Mouse (Mus musculus) Patski (cell line): ENCODE results near the gene Spock1. TPM values are rescaled to one million over a fixed set of nuclear protein-coding genes. Genes with fewer than 3 reads are reported as not detected.

Experiments used
- ATAC-seq: fragments of 100-300 bp; one replicate; pipeline ENCODE4 v1.8.0; 2021
- CTCF ChIA-PET: fragments of 350-600 bp; sonication (Branson Sonifier 250); formaldehyde crosslinking; loops from one replicate; lab custom pipeline; 2022; ENCODE audit warnings: inconsistent platforms; lab: Charles Lee
- POLR2A ChIA-PET: fragments of 350-600 bp; sonication (Branson Sonifier 250); formaldehyde crosslinking; loops from one replicate; lab custom pipeline; 2022; ENCODE audit warnings: antibody characterized with exemption, inconsistent platforms; lab: Charles Lee
- DNase-seq: peaks from one replicate; pipeline ENCODE4 v3.0.0-alpha.2; 2011; ENCODE audit warnings: low read depth, low spot score
- H3K27me3 ChIP-seq: fragments of 371-371 bp; one replicate; pipeline ENCODE4 v1.5.1; 2021
- CTCF ChIP-seq: fragments of 100-300 bp; IDR thresholded peaks from one replicate; pipeline ENCODE4 v1.5.1; 2021
- in situ Hi-C: fragments of 300-500 bp; cut with MboI; formaldehyde crosslinking; loops from 3 replicates; pipeline ENCODE4 v1.11.1; 2018; ENCODE audit warnings: low pct_unique_long_range_greater_than_20kb, mixed read lengths
- polyA plus RNA-seq: library from polyadenylated mRNA; unstranded; gene quantifications from one replicate; pipeline ENCODE4 v1.2.3, GENCODE M21; 2021

The Spock1 gene
- polyA plus RNA-seq, 1 experiment from 2014 or later: not detected

- ATAC-seq: no peak
- POLR2A ChIA-PET: no interaction called here
- no peak for DNase-seq
- TF ChIP-seq CTCF: no peak
- in situ Hi-C loops: no loop called here
- H3K27me3 ChIP-seq: no peaks in the 10 kb centered on the region
- CTCF ChIA-PET: no interaction called here
These were observed 3.0 kb upstream of the Spock1 start for GRCm38 (mm10) chr13:57911171-57911570.

- ChIA-PET POLR2A (no interaction called here), CTCF (no interaction called here)
- no peak for ATAC-seq
- H3K27me3 ChIP-seq: no peaks in the 10 kb centered on the region
- in situ Hi-C loops: no loop called here
- DNase-seq: no peak
- no peak for TF ChIP-seq CTCF
These were observed 485 bp downstream of the Spock1 start for GRCm38 (mm10) chr13:57907428-57908265.

DNA sequence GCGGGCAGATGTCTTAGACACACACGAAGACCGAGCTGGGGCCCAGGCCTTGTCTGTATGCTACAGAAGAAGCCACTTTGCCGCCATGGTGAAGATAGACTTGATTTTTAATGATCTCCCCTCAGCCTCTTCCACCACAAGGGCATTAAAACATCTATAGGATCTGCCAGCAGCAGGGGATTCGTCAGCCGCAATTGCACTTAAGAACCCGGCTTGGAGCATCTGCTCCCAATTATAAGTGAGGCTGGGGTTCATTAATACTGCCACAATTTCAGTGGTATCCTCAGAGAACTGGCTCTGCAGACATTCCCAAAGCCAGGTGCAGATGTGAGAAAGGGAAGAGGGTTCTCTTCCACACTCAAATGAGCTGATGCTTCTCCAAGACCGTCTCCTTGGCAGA lies 13.5 kb downstream of the Spock1 start:
- TF ChIP-seq CTCF: no peak
- in situ Hi-C loops: no loop called here
- POLR2A ChIA-PET: no interaction called here
- CTCF ChIA-PET: no interaction called here
- DNase-seq (no peak), ATAC-seq (no peak)
- H3K27me3 ChIP-seq: peaks cover 10% of the 10 kb centered on the region

DNA sequence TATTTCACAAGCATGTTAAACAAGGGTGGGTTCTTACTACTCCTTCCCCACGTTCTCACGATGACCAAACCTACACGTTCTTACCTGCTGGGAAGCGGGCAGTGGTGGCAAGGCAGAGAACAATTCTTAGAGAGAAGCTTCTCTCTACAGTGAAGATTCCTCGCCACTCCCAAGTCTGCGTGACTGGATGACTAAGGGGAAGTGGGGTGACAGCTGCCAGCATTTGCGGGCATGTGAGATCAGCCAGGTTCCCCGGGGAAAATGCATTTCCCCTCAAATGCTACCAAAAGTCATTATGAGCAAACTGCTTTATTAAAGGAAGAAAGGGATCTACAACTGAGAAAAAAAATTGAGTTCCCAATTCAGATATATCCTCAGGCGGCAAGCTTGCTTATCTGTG lies 18.4 kb downstream of the Spock1 start:
- in situ Hi-C loops: no loop called here
- no peak for ATAC-seq
- POLR2A ChIA-PET: interaction anchor here (1.1 kb wide), 1 partner anchor 13 kb away, joined by 3 read pairs; no protein-coding TSS in a partner anchor
- H3K27me3 ChIP-seq: peaks cover 2% of the 10 kb centered on the region
- DNase-seq: no peak
- no peak for TF ChIP-seq CTCF
- CTCF ChIA-PET: no interaction called here

DNA sequence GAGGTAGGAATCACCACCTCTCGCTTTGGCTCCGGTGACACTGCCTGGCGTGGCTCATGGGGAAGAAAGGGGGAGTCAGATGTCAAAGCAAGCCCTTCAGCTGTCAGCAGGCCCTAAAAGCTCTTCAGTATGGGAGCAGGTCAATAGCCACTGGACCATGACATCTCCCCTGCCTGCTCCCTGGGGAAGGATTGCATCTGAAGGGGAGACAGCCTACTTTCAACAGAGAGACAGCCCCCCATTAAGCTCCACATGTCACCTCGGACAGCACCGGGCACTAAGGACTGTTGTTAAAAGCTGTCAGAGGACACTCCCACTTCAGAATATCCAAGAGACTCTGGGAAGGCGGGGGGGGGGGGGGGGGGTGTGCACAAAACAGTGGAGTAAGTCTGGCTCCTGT lies 19.1 kb downstream of the Spock1 start:
- DNase-seq (no peak), ATAC-seq (no peak)
- no peak for TF ChIP-seq CTCF
- in situ Hi-C loops: no loop called here
- CTCF ChIA-PET: no interaction called here
- POLR2A ChIA-PET: interaction anchor here (1.1 kb wide), 1 partner anchor 13 kb away, joined by 3 read pairs; no protein-coding TSS in a partner anchor
- no peaks in the 10 kb centered on the region for H3K27me3 ChIP-seq

- no peak for ATAC-seq
- H3K27me3 ChIP-seq: peaks cover 5% of the 10 kb centered on the region
- DNase-seq: no peak
- in situ Hi-C loops: no loop called here
- no peak for TF ChIP-seq CTCF
- CTCF ChIA-PET: no interaction called here
- POLR2A ChIA-PET: no interaction called here
These were observed 28.3 kb downstream of the Spock1 start for GRCm38 (mm10) chr13:57879817-57880216.

- CTCF ChIA-PET: no interaction called here
- POLR2A ChIA-PET: no interaction called here
- in situ Hi-C loops: no loop called here
- DNase-seq: no peak
- H3K27me3 ChIP-seq: peaks cover 5% of the 10 kb centered on the region
- TF ChIP-seq CTCF: no peak
- ATAC-seq: no peak
These were observed 29.3 kb downstream of the Spock1 start for GRCm38 (mm10) chr13:57878797-57879196.

GRCm38 (mm10) chr13:57877782-57878181 lies 30.4 kb downstream of the Spock1 start:
- DNase-seq: no peak
- no peak for ATAC-seq
- peaks cover 5% of the 10 kb centered on the region for H3K27me3 ChIP-seq
- in situ Hi-C loops: no loop called here
- CTCF ChIA-PET: no interaction called here
- no peak for TF ChIP-seq CTCF
- POLR2A ChIA-PET: no interaction called here

DNA sequence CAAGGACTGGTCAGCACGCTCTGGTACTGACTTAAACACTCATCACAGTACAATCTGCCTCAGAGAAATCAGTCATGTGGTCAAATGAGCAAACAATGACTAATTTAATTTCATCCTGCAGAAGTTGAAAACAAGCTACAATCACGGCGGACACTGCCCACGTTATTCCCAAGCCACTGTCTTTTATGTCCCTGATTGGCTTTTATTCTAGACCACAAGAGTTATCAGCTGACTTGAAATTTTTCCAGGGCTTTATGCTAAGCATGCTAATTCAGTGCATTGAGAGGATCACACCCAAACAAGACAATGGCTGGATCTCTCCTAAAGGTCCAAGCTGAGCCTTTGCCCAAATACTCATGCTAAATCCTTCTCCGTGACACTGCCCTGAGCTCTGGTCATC lies 31.2 kb downstream of the Spock1 start:
- H3K27me3 ChIP-seq: peaks cover 5% of the 10 kb centered on the region
- in situ Hi-C loops: no loop called here
- CTCF ChIA-PET: no interaction called here
- ATAC-seq (no peak), DNase-seq (no peak)
- TF ChIP-seq CTCF: no peak
- POLR2A ChIA-PET: no interaction called here

GRCm38 (mm10) chr13:57870058-57870457 lies 38.1 kb downstream of the Spock1 start:
- ChIA-PET CTCF (no interaction called here), POLR2A (no interaction called here)
- no peak for TF ChIP-seq CTCF
- no peak for ATAC-seq
- in situ Hi-C loops: no loop called here
- peaks cover 10% of the 10 kb centered on the region for H3K27me3 ChIP-seq
- no peak for DNase-seq

GRCm38 (mm10) chr13:57867586-57867985 lies 40.5 kb downstream of the Spock1 start:
- TF ChIP-seq CTCF: no peak
- DNase-seq (no peak), ATAC-seq (no peak)
- ChIA-PET POLR2A (no interaction called here), CTCF (no interaction called here)
- in situ Hi-C loops: no loop called here
- peaks cover 19% of the 10 kb centered on the region for H3K27me3 ChIP-seq
